Mouse (Mus musculus) forebrain, embryonic 15.5 days (tissue): Measurements from ENCODE around the gene Atoh7. TPM values are rescaled to one million over a fixed set of nuclear protein-coding genes. Genes with fewer than 3 reads are reported as not detected.

Source experiments
- ATAC-seq: fragments of 200-750 bp; cut with Nextera tagmentation; replicated peaks from 2 replicates; pipeline ENCODE4 v1.8.0; 2017; ENCODE audit warnings: mild to moderate bottlenecking, moderate TSS enrichment, moderate library complexity
- H3K27ac ChIP-seq: fragments of 300-500 bp; sonication (generic); replicated peaks from 2 replicates; pipeline ENCODE4 v1.5.1; 2015; ENCODE audit warnings: mild to moderate bottlenecking, inconsistent platforms
- H3K27me3 ChIP-seq: fragments of 300-500 bp; sonication (generic); 2 replicates; pipeline ENCODE4 v1.6.1; 2015; ENCODE audit warnings: inconsistent platforms
- H3K36me3 ChIP-seq: fragments of 300-500 bp; sonication (generic); 2 replicates; pipeline ENCODE4 v1.6.1; 2015; ENCODE audit warnings: mild to moderate bottlenecking, inconsistent platforms
- H3K4me1 ChIP-seq: fragments of 300-500 bp; sonication (generic); 2 replicates; pipeline ENCODE4 v1.6.1; 2015; ENCODE audit warnings: inconsistent platforms
- H3K4me2 ChIP-seq: fragments of 300-500 bp; sonication (generic); replicated peaks from 2 replicates; pipeline ENCODE4 v1.6.1; 2015; ENCODE audit warnings: mild to moderate bottlenecking, inconsistent platforms
- H3K4me3 ChIP-seq: fragments of 300-500 bp; sonication (generic); 2 replicates; pipeline ENCODE4 v1.5.1; 2015; ENCODE audit warnings: mild to moderate bottlenecking, inconsistent platforms
- H3K9ac ChIP-seq: fragments of 300-500 bp; sonication (generic); replicated peaks from 2 replicates; pipeline ENCODE4 v1.6.1; 2015; ENCODE audit warnings: mild to moderate bottlenecking, inconsistent platforms
- H3K9me3 ChIP-seq: fragments of 300-500 bp; sonication (generic); 2 replicates; pipeline ENCODE4 v1.6.1; 2016; ENCODE audit warnings: inconsistent platforms
- WGBS: fragments of 180-500 bp; shearing (Covaris S2); methylation state at CpG from one replicate; pipeline ENCODE4 v1.1.7; 2015; ENCODE audit warnings: mixed read lengths; 5-methylcytosine and 5-hydroxymethylcytosine counted together
- polyA plus RNA-seq: library from polyadenylated mRNA; unstranded; fragments of >200 nt; fragmentation: Nextera tagmentation; extraction: Ambion mirVana; gene quantifications from 2 replicates; pipeline ENCODE4 v1.2.1, GENCODE M21; 2015

The Atoh7 gene
- polyA plus RNA-seq, 1 experiment from 2014 or later = 0.81 TPM

DNA sequence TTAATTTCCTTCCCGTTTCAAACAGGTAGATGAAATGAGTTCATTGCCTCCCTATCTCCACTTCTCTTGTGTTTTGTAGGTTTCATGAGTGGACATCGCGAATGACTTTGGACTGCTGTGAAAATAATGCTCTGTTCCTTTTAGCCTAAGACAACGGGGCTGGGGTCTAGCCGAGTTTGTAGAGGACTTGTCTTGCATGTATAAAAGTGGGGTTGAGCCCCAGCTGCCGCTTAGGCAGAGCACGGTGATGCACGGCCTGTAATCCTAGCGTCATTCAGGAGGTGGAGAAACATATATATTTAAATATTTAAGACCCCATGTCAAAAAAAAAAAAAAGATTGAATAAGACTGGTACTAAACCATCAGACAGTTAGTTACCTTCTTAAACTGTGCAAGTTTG is 1.2 kb downstream of the Atoh7 start:
- Histone ChIP-seq H3K4me3 (peak overlapping the region; percentile 65), H3K27ac (no peak overlapping the region), H3K9ac (peak overlapping the region; percentile 67), H3K9me3 (no peaks in the 10 kb centered on the region), H3K36me3 (no peaks in the 10 kb centered on the region), H3K4me1 (peaks cover 10% of the 10 kb centered on the region), H3K27me3 (no peaks in the 10 kb centered on the region), H3K4me2 (peak overlapping the region; percentile 94)
- ATAC-seq = peak; percentile 66; the same call in 1 of the 2 replicates
- WGBS = 11% methylated on average over 9 of the region's 9 CpGs

GRCm38 (mm10) chr10:63113027-63113604 is 13.7 kb downstream of the Atoh7 start:
- 0 out of 2 replicates have a peak, but pooled peaks have one; percentile 32 for ATAC-seq
- Histone ChIP-seq H3K27ac (no peak overlapping the region), H3K36me3 (no peaks in the 10 kb centered on the region), H3K4me3 (no peak overlapping the region), H3K4me2 (no peak overlapping the region), H3K4me1 (no peaks in the 10 kb centered on the region), H3K9ac (no peak overlapping the region), H3K27me3 (no peaks in the 10 kb centered on the region), H3K9me3 (no peaks in the 10 kb centered on the region)
- 38% methylated on average over 5 of the region's 5 CpGs for WGBS

DNA sequence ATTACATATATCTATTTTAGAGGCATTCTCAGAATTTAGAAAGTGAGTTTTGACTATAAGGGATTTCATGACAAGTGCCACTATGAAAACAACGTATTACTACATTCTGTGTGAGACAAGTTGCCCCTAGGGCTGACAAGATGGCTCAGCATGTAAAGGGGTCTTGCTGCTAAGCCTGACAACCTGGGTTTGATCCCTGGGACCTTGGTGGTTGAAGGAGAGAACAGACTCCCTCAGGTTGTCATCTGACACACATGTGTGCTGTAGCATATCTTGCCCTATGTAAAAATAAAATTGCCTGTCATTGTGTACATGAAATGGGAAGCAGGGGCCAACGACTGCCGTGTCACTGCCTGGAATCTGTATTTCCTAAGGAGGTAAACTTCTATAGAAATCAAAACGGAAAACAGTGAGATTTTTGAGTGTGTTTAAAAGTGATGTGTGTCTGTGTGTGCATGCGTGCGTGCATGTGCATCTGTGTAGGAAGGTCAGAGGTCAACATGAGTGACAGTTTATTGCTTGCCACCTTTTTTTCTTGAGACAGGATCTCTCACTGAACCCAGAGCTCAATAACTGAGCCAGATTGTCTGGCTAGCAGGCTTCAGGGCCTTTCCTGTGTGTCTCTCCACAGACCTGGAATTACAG is 14.4 kb downstream of the Atoh7 start:
- no peaks in the 10 kb centered on the region for H3K9me3 ChIP-seq
- H3K36me3 ChIP-seq = no peaks in the 10 kb centered on the region
- H3K4me2 ChIP-seq = no peak overlapping the region
- H3K27me3 ChIP-seq = no peaks in the 10 kb centered on the region
- 88% methylated on average over 6 of the region's 6 CpGs for WGBS
- ATAC-seq = no peak
- no peak overlapping the region for H3K27ac ChIP-seq
- no peak overlapping the region for H3K9ac ChIP-seq
- no peaks in the 10 kb centered on the region for H3K4me1 ChIP-seq
- H3K4me3 ChIP-seq = no peak overlapping the region

GRCm38 (mm10) chr10:63115881-63116280 is 16.4 kb downstream of the Atoh7 start:
- Histone ChIP-seq H3K9ac (no peak overlapping the region), H3K9me3 (no peaks in the 10 kb centered on the region), H3K4me2 (no peak overlapping the region), H3K27ac (no peak overlapping the region), H3K4me1 (no peaks in the 10 kb centered on the region), H3K36me3 (no peaks in the 10 kb centered on the region), H3K27me3 (no peaks in the 10 kb centered on the region), H3K4me3 (no peak overlapping the region)
- ATAC-seq = no peak
- 89% methylated on average over 15 of the region's 15 CpGs for WGBS

DNA sequence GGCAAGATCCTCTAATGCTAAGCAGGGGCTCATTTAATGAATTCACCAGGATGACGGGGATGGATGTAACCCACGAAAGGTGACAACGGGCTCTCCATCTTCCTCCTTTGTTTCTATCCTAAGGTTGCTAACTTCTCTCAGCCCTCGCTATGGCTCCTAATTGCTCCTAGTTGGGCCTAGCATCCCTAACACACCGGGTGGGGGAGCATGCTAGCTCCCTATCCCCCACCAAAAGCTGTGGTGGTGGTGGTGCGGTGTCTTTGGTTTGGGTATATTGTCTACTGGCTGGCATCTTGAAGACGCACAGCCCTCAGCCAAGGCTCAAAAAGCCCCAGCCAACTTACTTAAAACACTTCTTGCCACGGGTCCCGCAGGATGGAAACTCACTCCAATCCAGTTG is 16.9 kb downstream of the Atoh7 start:
- no peak overlapping the region for H3K9ac ChIP-seq
- no peak for ATAC-seq
- 90% methylated on average over 9 of the region's 9 CpGs for WGBS
- H3K4me1 ChIP-seq = no peaks in the 10 kb centered on the region
- no peaks in the 10 kb centered on the region for H3K36me3 ChIP-seq
- no peak overlapping the region for H3K27ac ChIP-seq
- H3K4me3 ChIP-seq = no peak overlapping the region
- H3K9me3 ChIP-seq = no peaks in the 10 kb centered on the region
- no peak overlapping the region for H3K4me2 ChIP-seq
- no peaks in the 10 kb centered on the region for H3K27me3 ChIP-seq

DNA sequence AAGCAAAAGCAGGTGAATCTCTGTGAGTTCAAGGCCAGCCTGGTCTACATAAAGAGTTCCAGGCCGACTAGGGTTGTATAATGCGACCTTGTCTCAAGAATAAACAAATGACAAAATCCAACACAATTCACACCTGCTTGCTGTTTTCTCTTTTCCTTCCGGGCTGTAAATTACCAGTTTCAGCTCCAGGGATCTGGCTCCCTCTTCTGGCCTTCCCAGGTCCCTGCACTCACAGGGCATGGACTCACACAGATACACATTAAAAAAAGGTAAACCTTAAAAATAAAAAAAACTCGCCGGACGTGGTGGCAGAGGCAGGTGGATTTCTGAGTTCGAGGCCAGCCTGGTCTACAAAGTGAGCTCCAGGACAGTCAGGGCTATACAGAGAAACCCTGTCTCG is 18.1 kb downstream of the Atoh7 start:
- no peaks in the 10 kb centered on the region for H3K4me1 ChIP-seq
- no peaks in the 10 kb centered on the region for H3K36me3 ChIP-seq
- no peak overlapping the region for H3K4me2 ChIP-seq
- 91% methylated on average over 8 of the region's 8 CpGs for WGBS
- no peak overlapping the region for H3K9ac ChIP-seq
- ATAC-seq = no peak
- H3K4me3 ChIP-seq = no peak overlapping the region
- no peak overlapping the region for H3K27ac ChIP-seq
- no peaks in the 10 kb centered on the region for H3K27me3 ChIP-seq
- H3K9me3 ChIP-seq = no peaks in the 10 kb centered on the region

GRCm38 (mm10) chr10:63119916-63120315 is 20.5 kb downstream of the Atoh7 start:
- no peaks in the 10 kb centered on the region for H3K36me3 ChIP-seq
- 79% methylated on average over 14 of the region's 14 CpGs for WGBS
- H3K4me1 ChIP-seq = no peaks in the 10 kb centered on the region
- no peak overlapping the region for H3K27ac ChIP-seq
- H3K4me2 ChIP-seq = no peak overlapping the region
- H3K9me3 ChIP-seq = no peaks in the 10 kb centered on the region
- H3K27me3 ChIP-seq = no peaks in the 10 kb centered on the region
- no peak overlapping the region for H3K4me3 ChIP-seq
- no peak overlapping the region for H3K9ac ChIP-seq
- ATAC-seq = no peak

DNA sequence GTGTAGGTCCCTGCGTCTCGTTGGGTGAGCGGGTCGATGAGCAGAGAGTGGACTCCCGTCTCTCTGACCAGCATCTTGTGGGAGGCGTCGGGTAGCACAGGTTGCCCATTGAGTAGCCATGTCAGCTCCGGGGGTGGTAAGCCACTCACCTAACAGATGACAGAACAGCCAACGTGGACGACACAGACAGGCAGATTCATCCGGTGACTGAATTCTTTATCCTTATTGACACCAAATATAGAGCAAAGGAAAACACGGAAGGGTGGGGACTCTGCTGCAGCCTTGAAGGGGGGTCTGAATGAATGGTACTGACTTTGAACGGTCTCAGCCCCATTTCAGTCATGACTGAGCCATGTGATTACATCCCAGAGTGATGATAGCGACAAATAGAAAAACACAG is 22.5 kb downstream of the Atoh7 start:
- no peak for ATAC-seq
- WGBS = 89% methylated on average over 14 of the region's 14 CpGs
- Histone ChIP-seq H3K9me3 (no peaks in the 10 kb centered on the region), H3K4me3 (no peak overlapping the region), H3K27ac (no peak overlapping the region), H3K27me3 (no peaks in the 10 kb centered on the region), H3K36me3 (no peaks in the 10 kb centered on the region), H3K9ac (no peak overlapping the region), H3K4me2 (no peak overlapping the region), H3K4me1 (no peaks in the 10 kb centered on the region)

DNA sequence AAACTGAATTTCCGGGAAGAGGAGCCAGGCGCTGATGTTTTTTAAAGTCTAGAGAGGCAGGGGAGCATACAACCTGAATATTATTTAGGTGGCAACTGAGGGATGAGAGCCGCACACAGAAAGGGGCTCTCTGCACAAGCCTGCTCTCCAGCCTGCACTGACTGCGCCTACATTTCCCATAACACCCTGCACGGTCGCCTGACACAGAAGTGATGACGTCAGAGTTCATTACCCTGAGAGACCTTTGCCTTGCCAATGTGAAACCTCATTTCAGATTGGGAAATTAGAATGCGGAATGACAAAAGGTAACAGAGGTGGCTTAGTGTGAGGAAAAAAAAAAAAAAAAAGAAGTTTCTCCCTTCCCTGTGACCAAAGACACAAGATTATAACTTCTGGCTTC is 23.1 kb downstream of the Atoh7 start:
- peak; percentile 84 for ATAC-seq
- H3K36me3 ChIP-seq = no peaks in the 10 kb centered on the region
- H3K27me3 ChIP-seq = no peaks in the 10 kb centered on the region
- no peak overlapping the region for H3K4me2 ChIP-seq
- no peak overlapping the region for H3K4me3 ChIP-seq
- WGBS = 30% methylated on average over 8 of the region's 8 CpGs
- no peaks in the 10 kb centered on the region for H3K9me3 ChIP-seq
- H3K27ac ChIP-seq = no peak overlapping the region
- no peaks in the 10 kb centered on the region for H3K4me1 ChIP-seq
- H3K9ac ChIP-seq = no peak overlapping the region

- H3K9ac ChIP-seq = no peak overlapping the region
- H3K9me3 ChIP-seq = no peaks in the 10 kb centered on the region
- ATAC-seq = no peak
- 88% methylated on average over 8 of the region's 8 CpGs for WGBS
- no peaks in the 10 kb centered on the region for H3K4me1 ChIP-seq
- no peaks in the 10 kb centered on the region for H3K36me3 ChIP-seq
- no peak overlapping the region for H3K27ac ChIP-seq
- no peak overlapping the region for H3K4me2 ChIP-seq
- no peak overlapping the region for H3K4me3 ChIP-seq
- H3K27me3 ChIP-seq = no peaks in the 10 kb centered on the region
Measured at GRCm38 (mm10) chr10:63123141-63123540, 23.7 kb downstream of the Atoh7 start.

GRCm38 (mm10) chr10:63124016-63124415 is 24.6 kb downstream of the Atoh7 start:
- ATAC-seq = no peak
- H3K9ac ChIP-seq = no peak overlapping the region
- WGBS = 90% methylated on average over 10 of the region's 10 CpGs

DNA sequence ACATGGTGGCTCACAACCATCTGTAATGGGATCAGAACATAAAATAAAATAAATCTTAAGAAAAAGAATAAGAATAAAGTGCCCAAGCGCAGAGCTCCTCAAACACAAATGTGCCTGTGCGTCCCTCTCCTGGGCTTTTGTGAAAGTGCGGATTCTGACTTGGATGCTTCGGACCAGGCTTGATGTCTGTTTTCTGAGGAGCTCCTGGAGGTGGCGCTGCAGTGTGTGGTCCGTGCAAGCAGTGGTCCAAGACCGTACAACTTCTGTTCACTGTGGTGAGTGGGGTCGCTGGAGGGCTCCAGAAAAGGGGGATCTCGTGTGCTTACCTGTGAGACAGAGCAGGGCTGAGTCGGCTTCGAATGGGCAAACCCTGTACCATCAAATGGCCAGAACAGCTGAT is 25.9 kb downstream of the Atoh7 start:
- H3K4me2 ChIP-seq = no peak overlapping the region
- no peaks in the 10 kb centered on the region for H3K27me3 ChIP-seq
- ATAC-seq = no peak
- H3K4me3 ChIP-seq = no peak overlapping the region
- no peaks in the 10 kb centered on the region for H3K4me1 ChIP-seq
- WGBS = 33% methylated on average over 11 of the region's 11 CpGs
- H3K9ac ChIP-seq = no peak overlapping the region
- H3K9me3 ChIP-seq = no peaks in the 10 kb centered on the region
- H3K36me3 ChIP-seq = no peaks in the 10 kb centered on the region
- no peak overlapping the region for H3K27ac ChIP-seq

More at GRCm38 (mm10) chr10:63124016-63124415, 24.6 kb downstream of the Atoh7 start:
- Histone ChIP-seq H3K27me3 (no peaks in the 10 kb centered on the region), H3K4me1 (no peaks in the 10 kb centered on the region), H3K4me3 (no peak overlapping the region), H3K36me3 (no peaks in the 10 kb centered on the region), H3K4me2 (no peak overlapping the region), H3K27ac (no peak overlapping the region), H3K9me3 (no peaks in the 10 kb centered on the region)

GRCm38 (mm10) chr10:63126116-63126515 is 26.7 kb downstream of the Atoh7 start:
- no peaks in the 10 kb centered on the region for H3K36me3 ChIP-seq
- no peaks in the 10 kb centered on the region for H3K27me3 ChIP-seq
- no peak overlapping the region for H3K4me3 ChIP-seq
- no peak overlapping the region for H3K4me2 ChIP-seq
- no peak for ATAC-seq
- H3K9me3 ChIP-seq = no peaks in the 10 kb centered on the region
- no peak overlapping the region for H3K9ac ChIP-seq
- 82% methylated on average over 4 of the region's 4 CpGs for WGBS
- H3K27ac ChIP-seq = no peak overlapping the region
- no peaks in the 10 kb centered on the region for H3K4me1 ChIP-seq
